Mouse (Mus musculus) E14TG2a.4 (cell line): Measurements from ENCODE around the gene Eng.

Source experiments
- CTCF ChIP-seq: conservative IDR thresholded peaks from 2 replicates; pipeline ENCODE4 v1.5.1; 2014; ENCODE audit warnings: low read length
- NANOG ChIP-seq: IDR thresholded peaks from 2 replicates; pipeline ENCODE4 v1.6.1; 2014; ENCODE audit warnings: borderline replicate concordance, low read length, mixed read lengths

GRCm38 (mm10) chr2:32662291-32662690 lies 15.9 kb downstream of the Eng start:
- TF ChIP-seq CTCF: no peak
- TF ChIP-seq NANOG: no peak
